Mouse (Mus musculus): Measurements from ENCODE around the gene Btbd35f26. TPM values are rescaled to one million over a fixed set of nuclear protein-coding genes. Genes with fewer than 3 reads are reported as not detected.
A peak's percentile ranks its signal among the peaks of the same experiment; 100 is the strongest.
"Not testable (repeated sequence)": the region's sequence is repeated elsewhere in the genome, so short reads cannot be mapped to it uniquely, and the experiment has no call there.

Btbd35f26 gene
- not detected for total RNA-seq (2021)
- long read RNA-seq, experiment 1 = 0 reads
- long read RNA-seq, experiment 2 = 0 reads

DNA sequence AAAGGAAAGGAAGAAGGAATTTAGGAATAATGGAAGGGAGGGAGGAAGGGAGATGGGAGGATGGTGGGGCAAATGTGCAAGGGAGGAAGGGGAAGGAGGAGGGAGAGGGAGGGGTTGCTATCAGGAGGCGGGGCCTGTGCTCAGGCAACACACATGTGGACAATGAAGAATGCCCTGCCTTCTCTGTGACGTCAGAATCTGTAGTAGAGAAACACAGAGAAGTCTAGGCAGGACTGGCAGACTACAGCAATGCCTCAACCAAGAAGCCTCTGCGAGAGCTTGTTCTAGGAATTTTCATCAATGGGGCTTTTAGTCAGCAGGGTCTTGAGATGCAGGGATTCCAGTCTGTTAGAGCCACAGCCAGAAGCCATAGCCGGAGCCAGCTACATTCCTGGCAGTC, at the start of gene Btbd35f26:
Btbd35f26 (plus strand) TSS at position 301 of the 400 bp plus-strand sequence.
- not testable (repeated sequence) for DNase-seq (ENCODE audit: low spot score in 2 of 2)

DNA sequence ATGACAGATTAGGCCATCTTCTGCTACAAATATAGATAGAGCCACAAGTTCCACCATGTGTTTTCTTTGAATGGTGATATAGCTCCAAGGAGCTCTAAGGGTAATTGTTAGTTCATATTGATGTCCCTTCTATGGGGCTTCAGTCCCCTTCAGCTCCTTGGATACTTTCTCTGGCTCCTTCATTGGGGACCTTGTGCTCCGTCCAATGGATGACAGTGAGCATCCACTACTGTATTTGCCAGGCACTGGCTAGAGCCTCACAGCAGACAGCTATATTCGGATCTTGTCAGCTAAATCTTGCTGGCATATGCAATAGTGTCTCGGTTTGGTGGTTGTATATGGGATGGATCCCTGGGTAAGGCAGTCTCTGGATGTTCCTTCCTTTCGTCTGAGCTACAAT, 5.7 kb downstream of the Btbd35f26 start:
- peak in 1 of 2 experiments; percentile 1 for DNase-seq (ENCODE audit: low spot score in 2 of 2)

DNA sequence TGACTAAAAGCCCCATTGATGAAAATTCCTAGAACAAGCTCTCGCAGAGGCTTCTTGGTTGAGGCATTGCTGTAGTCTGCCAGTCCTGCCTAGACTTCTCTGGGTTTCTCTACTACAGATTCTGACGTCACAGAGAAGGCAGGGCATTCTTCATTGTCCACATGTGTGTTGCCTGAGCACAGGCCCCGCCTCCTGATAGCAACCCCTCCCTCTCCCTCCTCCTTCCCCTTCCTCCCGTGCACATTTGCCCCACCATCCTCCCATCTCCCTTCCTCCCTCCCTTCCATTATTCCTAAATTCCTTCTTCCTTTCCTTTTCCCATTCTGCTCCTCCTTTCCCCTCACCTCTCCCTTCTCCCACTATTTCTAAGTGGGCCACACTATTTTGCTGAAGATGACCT, 47.6 kb downstream of the Btbd35f26 start, which contains the start of gene Btbd35f19:
Btbd35f19 (minus strand) TSS at position 101 of the 400 bp plus-strand sequence.
- DNase-seq (ENCODE audit: low spot score in 2 of 2) = not testable (repeated sequence)

Other genes starting within 250 kb of the Btbd35f26 start
- gene Btbd35f29, start 218.8 kb upstream of the Btbd35f26 start, total RNA-seq (2021) = not detected
- not detected for gene Spin2f, start 82.6 kb upstream of the Btbd35f26 start, total RNA-seq (2021)
- gene Btbd35f19, start 47.5 kb downstream of the Btbd35f26 start, total RNA-seq (2021) = not detected
- not detected for gene Gm21883, start 237.8 kb downstream of the Btbd35f26 start, total RNA-seq (2021)

All from adrenal gland, adult 18-20 months (tissue).